Mouse (Mus musculus) CH12.LX (cell line): ENCODE data around the gene Hck. TPM values are rescaled to one million over a fixed set of nuclear protein-coding genes. Genes with fewer than 3 reads are reported as not detected.

Experiments
- DNase-seq: peaks from one replicate; pipeline ENCODE4 v3.0.0-alpha.2; 2013; ENCODE audit errors: extremely low read depth
- H3K27ac ChIP-seq: 2 replicates; pipeline ENCODE4 v1.5.1; 2012; ENCODE audit warnings: low read depth, mild to moderate bottlenecking, control low read depth, moderate library complexity; ENCODE audit not compliant: insufficient read depth
- H3K27me3 ChIP-seq: replicated peaks from 2 replicates; pipeline ENCODE3; 2012; ENCODE audit warnings: inconsistent platforms
- H3K36me3 ChIP-seq, 2 experiments: replicated peaks in 1 of 2; 2 replicates each; pipeline versions ENCODE3 to v1.6.1; 2012; ENCODE audit warnings: inconsistent platforms in 1 of 2, low read length in 1 of 2, mild to moderate bottlenecking in 1 of 2, mixed read lengths in 1 of 2, moderate library complexity in 1 of 2; ENCODE audit not compliant: control insufficient read depth in 1 of 2, insufficient read depth in 1 of 2
- H3K4me1 ChIP-seq, 2 experiments: 2 replicates each; pipeline ENCODE4 v1.6.1; 2012; ENCODE audit warnings: inconsistent platforms in 1 of 2, moderate library complexity in 1 of 2; ENCODE audit not compliant: insufficient read depth in 2 of 2, control insufficient read depth in 1 of 2
- H3K4me2 ChIP-seq: 2 replicates; pipeline ENCODE4 v1.6.1; 2012; ENCODE audit warnings: low read depth, mild to moderate bottlenecking, control low read depth; ENCODE audit not compliant: poor library complexity, insufficient read depth, severe bottlenecking
- H3K4me3 ChIP-seq, 3 experiments: fragments of 150-350 bp in 1 of 3; sonication (generic) in 1 of 3; replicated peaks in 1 of 3; 2 replicates each; pipeline versions ENCODE3 to v1.5.1; 2011 to 2012; ENCODE audit warnings: low read depth in 2 of 3, low read length in 2 of 3, mild to moderate bottlenecking in 2 of 3, moderate library complexity in 2 of 3, control low read depth in 1 of 3, improper control_type of control experiment in 1 of 3, inconsistent platforms in 1 of 3, mixed read lengths in 1 of 3; ENCODE audit not compliant: poor library complexity in 1 of 3
- H3K79me2 ChIP-seq: replicated peaks from 2 replicates; pipeline ENCODE4 v1.6.1; 2012; ENCODE audit warnings: mild to moderate bottlenecking, moderate library complexity; ENCODE audit not compliant: control insufficient read depth, poor library complexity, insufficient read depth, severe bottlenecking; ENCODE audit errors: extremely low read depth
- H3K9ac ChIP-seq: 2 replicates; pipeline ENCODE4 v1.6.1; 2012; ENCODE audit warnings: low read depth, mild to moderate bottlenecking, control low read depth, moderate library complexity; ENCODE audit not compliant: insufficient read depth
- H3K9me3 ChIP-seq: replicated peaks from 2 replicates; pipeline ENCODE3; 2012; ENCODE audit warnings: low read length, inconsistent platforms, mixed read lengths
- BHLHE40 ChIP-seq: IDR thresholded peaks from 2 replicates; pipeline ENCODE4 v1.6.1; 2011; ENCODE audit warnings: mild to moderate bottlenecking, low read depth, low read length, improper control_type of control experiment
- CTCF ChIP-seq, 2 experiments: IDR thresholded peaks in 1 of 2; conservative IDR thresholded peaks in 1 of 2; 2 replicates each; pipeline ENCODE4 v1.5.1; 2011 to 2012; ENCODE audit warnings: low read depth in 2 of 2, low read length in 2 of 2, improper control_type of control experiment in 1 of 2, inconsistent platforms in 1 of 2, mild to moderate bottlenecking in 1 of 2, moderate library complexity in 1 of 2
- EP300 ChIP-seq: IDR thresholded peaks from 2 replicates; pipeline ENCODE4 v1.6.1; 2011; ENCODE audit warnings: low read length, improper control_type of control experiment
- ETS1 ChIP-seq: conservative IDR thresholded peaks from 2 replicates; pipeline ENCODE4 v1.6.1; 2012; ENCODE audit warnings: low read depth, mild to moderate bottlenecking, inconsistent platforms, low read length, improper control_type of control experiment, moderate library complexity
- GABPA ChIP-seq: IDR thresholded peaks from 2 replicates; pipeline ENCODE4 v1.6.1; 2012; ENCODE audit warnings: low read depth, low read length, improper control_type of control experiment, inconsistent platforms; ENCODE audit not compliant: insufficient replicate concordance
- IRF4 ChIP-seq: IDR thresholded peaks from 2 replicates; pipeline ENCODE4 v1.6.1; 2014; ENCODE audit warnings: low read depth, mild to moderate bottlenecking, inconsistent platforms, low read length, improper control_type of control experiment
- JUND ChIP-seq: conservative IDR thresholded peaks from 2 replicates; pipeline ENCODE4 v1.6.1; 2011; ENCODE audit warnings: low read depth, low read length, improper control_type of control experiment
- KAT2A ChIP-seq: IDR thresholded peaks from 2 replicates; pipeline ENCODE4 v1.6.1; 2012; ENCODE audit warnings: low read length, improper control_type of control experiment, inconsistent platforms; ENCODE audit not compliant: insufficient replicate concordance
- MAZ ChIP-seq: IDR thresholded peaks from 2 replicates; pipeline ENCODE4 v1.6.1; 2012; ENCODE audit warnings: low read depth, mild to moderate bottlenecking, inconsistent platforms, low read length, improper control_type of control experiment, moderate library complexity
- MXI1 ChIP-seq: IDR thresholded peaks from 2 replicates; pipeline ENCODE4 v1.6.1; 2011; ENCODE audit warnings: mild to moderate bottlenecking, low read depth, low read length, improper control_type of control experiment
- NELFE ChIP-seq: IDR thresholded peaks from 2 replicates; pipeline ENCODE4 v1.6.1; 2011; ENCODE audit warnings: low read depth, low read length, improper control_type of control experiment
- NRF1 ChIP-seq: IDR thresholded peaks from 2 replicates; pipeline ENCODE4 v1.6.1; 2014; ENCODE audit warnings: low read depth, mild to moderate bottlenecking, inconsistent platforms, low read length, improper control_type of control experiment, moderate library complexity
- POLR2AphosphoS2 ChIP-seq: IDR thresholded peaks from 2 replicates; pipeline ENCODE4 v1.6.1; 2011; ENCODE audit warnings: low read depth, low read length, improper control_type of control experiment
- RCOR1 ChIP-seq: conservative IDR thresholded peaks from 2 replicates; pipeline ENCODE4 v1.6.1; 2012; ENCODE audit warnings: low read depth, mild to moderate bottlenecking, inconsistent platforms, low read length, improper control_type of control experiment
- SIN3A ChIP-seq: IDR thresholded peaks from 2 replicates; pipeline ENCODE4 v1.6.1; 2012; ENCODE audit warnings: low read length, improper control_type of control experiment, inconsistent platforms
- ZC3H11A ChIP-seq: IDR thresholded peaks from 2 replicates; pipeline ENCODE4 v1.6.1; 2012; ENCODE audit warnings: low read depth, mild to moderate bottlenecking, inconsistent platforms, low read length, improper control_type of control experiment
- ZKSCAN1 ChIP-seq: IDR thresholded peaks from 2 replicates; pipeline ENCODE4 v1.6.1; 2012; ENCODE audit warnings: low read depth, inconsistent platforms, low read length, improper control_type of control experiment, borderline replicate concordance
- dilution Hi-C: fragments of 300-500 bp; cut with MboI; formaldehyde crosslinking; loops from 2 replicates; pipeline ENCODE4 v1.14.3; 2020; ENCODE audit warnings: low sequenced_read_pairs; ENCODE audit not compliant: extremely low pct_unique_long_range_greater_than_20kb, extremely low pct_ligation_motif_present
- in situ Hi-C: fragments of 300-500 bp; cut with MboI; formaldehyde crosslinking; loops from 3 replicates; pipeline ENCODE4 v1.14.3; 2019; ENCODE audit warnings: low sequenced_read_pairs, low pct_ligation_motif_present, low pct_unique_long_range_greater_than_20kb, mixed read lengths
- polyA plus RNA-seq: library from polyadenylated mRNA; unstranded; fragments of >175 nt; gene quantifications from 2 replicates; pipeline ENCODE4 v1.2.1, GENCODE M21; 2012; ENCODE audit warnings: low read depth; ENCODE audit not compliant: insufficient read length
- total RNA-seq, 2 experiments: library from RNA; depleted of rRNA; stranded (reverse); fragments of 300-350 nt in 1 of 2; fragments of >200 nt in 1 of 2; gene quantifications; 2 replicates each; pipeline ENCODE4 v1.2.3; 2012 to 2014

The Hck gene
- total RNA-seq (2012; rRNA removed) (0.08 and 0.17 TPM in 2 replicates), total RNA-seq (2014; rRNA removed) (0.68 and 0.78 TPM in 2 replicates), polyA plus RNA-seq (0.60 and 0.63 TPM in 2 replicates)

- dilution Hi-C loops (no loop called here), in situ Hi-C loops (no loop called here)
- TF ChIP-seq KAT2A, result no peak
- no peak for TF ChIP-seq MXI1
- TF ChIP-seq IRF4, result no peak
- no peak for TF ChIP-seq SIN3A
- TF ChIP-seq CTCF (conservative IDR thresholded peaks at IDR 0.05 in 1 of 2, IDR thresholded peaks at IDR 0.05 in 1 of 2; ENCODE audit: low read depth in 2 of 2, low read length in 2 of 2), result no peak
- Histone ChIP-seq H3K4me3 (no peak within 1 kb of the TSS), H3K79me2 (no peaks in the 10 kb centered on the region), H3K27ac (no peak within 1 kb of the TSS), H3K4me2 (peak within 1 kb of the TSS; percentile 33), H3K9me3 (no peaks in the 10 kb centered on the region), H3K36me3 (no peaks in the 10 kb centered on the region), H3K4me1 (peaks cover 3 to 5% of the 10 kb centered on the region in 2 experiments; a peak in 2 of 4 replicates), H3K9ac (no peak within 1 kb of the TSS), H3K27me3 (peaks cover 79% of the 10 kb centered on the region)
- no peak for DNase-seq
Observed at GRCm38 (mm10) chr2:153108313-153109264, at the start of gene Hck. TSS of gene Hck (plus strand) at chr2:153108468.

- dilution Hi-C loops, result no loop called here
- no peak for TF ChIP-seq POLR2AphosphoS2
- Histone ChIP-seq H3K27me3 (peaks cover 83% of the 10 kb centered on the region), H3K9me3 (no peaks in the 10 kb centered on the region), H3K9ac (no peak overlapping the region), H3K27ac (no peak overlapping the region), H3K4me2 (no peak overlapping the region), H3K79me2 (no peaks in the 10 kb centered on the region), H3K4me3 (no peak overlapping the region), H3K36me3 (no peaks in the 10 kb centered on the region), H3K4me1 (peaks cover 4 to 29% of the 10 kb centered on the region in 2 experiments; a peak in 3 of 4 replicates)
- in situ Hi-C loops, result no loop called here
- no peak for DNase-seq
Observed at GRCm38 (mm10) chr2:153060216-153060615, 48.1 kb upstream of the Hck start.

GRCm38 (mm10) chr2:153063394-153063793, 44.9 kb upstream of the Hck start:
- Histone ChIP-seq H3K4me3 (no peak overlapping the region), H3K27ac (no peak overlapping the region), H3K4me2 (no peak overlapping the region), H3K79me2 (no peaks in the 10 kb centered on the region), H3K4me1 (no peaks in the 10 kb centered on the region), H3K36me3 (no peaks in the 10 kb centered on the region), H3K9ac (no peak overlapping the region), H3K9me3 (no peaks in the 10 kb centered on the region), H3K27me3 (peaks cover 92% of the 10 kb centered on the region)
- DNase-seq, result no peak
- in situ Hi-C loops (no loop called here), dilution Hi-C loops (no loop called here)
- TF ChIP-seq BHLHE40 (no peak), ZKSCAN1 (no peak), EP300 (no peak), ETS1 (no peak), NELFE (no peak), RCOR1 (no peak), JUND (no peak), CTCF (conservative IDR thresholded peaks at IDR 0.05 in 1 of 2, IDR thresholded peaks at IDR 0.05 in 1 of 2; ENCODE audit: low read depth in 2 of 2, low read length in 2 of 2) (no peak), NRF1 (no peak), KAT2A (no peak), MAZ (no peak), ZC3H11A (no peak), GABPA (no peak)
